Mouse (Mus musculus) heart, postnatal 0 days (tissue): ENCODE measurements at regions not wholly inside any gene's neighbourhood (a gene's known extent, or its start where the extent isn't known, plus 50 kb on each side); places are given as distances from the start of the nearest gene placed in this dataset.

ENCODE experiments used
- ATAC-seq: fragments of 200-750 bp; cut with Nextera tagmentation; 2 replicates; pipeline ENCODE4 v1.8.0; 2017; ENCODE audit warnings: low read depth, moderate number of reproducible peaks, moderate library complexity; ENCODE audit not compliant: insufficient read depth
- DNase-seq: peaks from one replicate; pipeline ENCODE4 v3.0.0-alpha.2; 2016; ENCODE audit warnings: low spot score
- H3K27ac ChIP-seq: fragments of 300-500 bp; sonication (generic); 2 replicates; pipeline ENCODE4 v1.5.1; 2014; ENCODE audit warnings: low read depth, mild to moderate bottlenecking
- H3K27me3 ChIP-seq: fragments of 300-500 bp; sonication (generic); 2 replicates; pipeline ENCODE4 v1.6.1; 2014; ENCODE audit warnings: low read length, mixed read lengths; ENCODE audit not compliant: control insufficient read depth, insufficient read depth
- H3K36me3 ChIP-seq: fragments of 300-500 bp; sonication (generic); replicated peaks from 2 replicates; pipeline ENCODE4 v1.6.1; 2014; ENCODE audit warnings: low read length, mixed read lengths; ENCODE audit not compliant: control insufficient read depth, insufficient read depth
- H3K4me1 ChIP-seq: fragments of 300-500 bp; sonication (generic); 2 replicates; pipeline ENCODE4 v1.6.1; 2014; ENCODE audit warnings: antibody characterized with exemption; ENCODE audit not compliant: control insufficient read depth, insufficient read depth
- H3K4me2 ChIP-seq: fragments of 300-500 bp; sonication (generic); 2 replicates; pipeline ENCODE4 v1.6.1; 2014; ENCODE audit warnings: low read depth, mild to moderate bottlenecking, low read length, moderate library complexity
- H3K4me3 ChIP-seq: fragments of 300-500 bp; sonication (generic); 2 replicates; pipeline ENCODE4 v1.5.1; 2014; ENCODE audit warnings: low read depth, low read length
- H3K9ac ChIP-seq: fragments of 300-500 bp; sonication (generic); replicated peaks from 2 replicates; pipeline ENCODE4 v1.6.1; 2014; ENCODE audit warnings: low read depth, low read length, mixed read lengths
- H3K9me3 ChIP-seq: fragments of 300-500 bp; sonication (generic); replicated peaks from 2 replicates; pipeline ENCODE4 v1.6.1; 2016; ENCODE audit warnings: low read length; ENCODE audit not compliant: control insufficient read depth
- CTCF ChIP-seq: IDR thresholded peaks from 2 replicates; pipeline ENCODE4 v1.5.1; 2016; ENCODE audit warnings: antibody characterized with exemption, control low read depth, low read depth
- EP300 ChIP-seq: IDR thresholded peaks from 2 replicates; pipeline ENCODE4 v1.6.1; 2016; ENCODE audit warnings: antibody characterized with exemption, low read depth
- WGBS: fragments of 180-500 bp; shearing (Covaris S2); extraction: QIAGEN DNeasy Blood & Tissue Kit; methylation state at CpG from one replicate; pipeline ENCODE4 v1.1.7; 2014; 5-methylcytosine and 5-hydroxymethylcytosine counted together

- Histone ChIP-seq H3K27me3 (no peaks in the 10 kb centered on the region), H3K4me1 (no peaks in the 10 kb centered on the region), H3K9ac (no peak overlapping the region), H3K27ac (no peak overlapping the region), H3K9me3 (no peaks in the 10 kb centered on the region), H3K4me2 (no peak overlapping the region), H3K36me3 (no peaks in the 10 kb centered on the region), H3K4me3 (no peak overlapping the region)
- DNase-seq (no peak), ATAC-seq (no peak)
- TF ChIP-seq CTCF = no peak
- TF ChIP-seq EP300 = no peak
- WGBS = 84% methylated on average over 9 of the region's 9 CpGs
These were observed 119.8 kb downstream of the Psat1 start for GRCm38 (mm10) chr19:15827120-15827989.

GRCm38 (mm10) chr19:15823688-15824371 is 123.3 kb downstream of the Psat1 start:
- Histone ChIP-seq H3K4me3 (no peak overlapping the region), H3K9ac (no peak overlapping the region), H3K27me3 (no peaks in the 10 kb centered on the region), H3K4me2 (no peak overlapping the region), H3K27ac (no peak overlapping the region), H3K9me3 (no peaks in the 10 kb centered on the region), H3K4me1 (no peaks in the 10 kb centered on the region), H3K36me3 (no peaks in the 10 kb centered on the region)
- DNase-seq (no peak), ATAC-seq (no peak)
- no peak for TF ChIP-seq EP300
- WGBS = 74% methylated on average over 6 of the region's 6 CpGs

- whole genome bisulfite sequencing = 67% methylated on average over 7 of the region's 7 CpGs
- no peaks in the 10 kb centered on the region for H3K9me3 ChIP-seq
- no peak for DNase-seq
These were observed 127.1 kb downstream of the Psat1 start for GRCm38 (mm10) chr19:15820020-15820419.

DNA sequence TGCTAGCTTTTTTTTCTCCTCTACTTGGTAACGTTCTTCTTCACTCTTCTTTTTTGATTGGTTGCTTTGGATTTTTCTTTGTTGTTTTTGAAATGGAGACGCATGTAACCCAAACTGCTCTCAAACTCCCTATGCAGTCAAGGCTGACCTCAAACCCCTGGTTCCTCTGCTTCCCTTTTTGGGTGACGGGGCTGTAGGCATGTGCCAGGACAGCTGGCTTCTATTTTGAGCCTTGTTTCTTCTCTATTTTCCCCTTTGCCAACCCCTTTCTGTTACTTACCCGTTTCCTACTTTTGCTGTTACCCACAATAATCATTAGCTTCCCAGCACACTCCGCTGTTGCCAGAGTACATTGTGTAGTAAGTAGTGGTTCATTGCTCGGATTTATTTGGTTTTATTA is 132.0 kb downstream of the Psat1 start:
- no peaks in the 10 kb centered on the region for H3K9me3 ChIP-seq
- no peak overlapping the region for H3K9ac ChIP-seq
- no peak for ATAC-seq
- no peaks in the 10 kb centered on the region for H3K4me1 ChIP-seq
- WGBS = 67% methylated on average over 6 of the region's 6 CpGs
- H3K36me3 ChIP-seq = no peaks in the 10 kb centered on the region
- H3K4me3 ChIP-seq = no peak overlapping the region
- H3K4me2 ChIP-seq = no peak overlapping the region
- DNase-seq = no peak
- no peaks in the 10 kb centered on the region for H3K27me3 ChIP-seq
- TF ChIP-seq EP300 (no peak), CTCF (no peak)
- no peak overlapping the region for H3K27ac ChIP-seq

More at GRCm38 (mm10) chr19:15820020-15820419, 127.1 kb downstream of the Psat1 start:
- H3K36me3 ChIP-seq = no peaks in the 10 kb centered on the region
- no peak for TF ChIP-seq EP300
- no peak for TF ChIP-seq CTCF
- no peak overlapping the region for H3K27ac ChIP-seq
- H3K9ac ChIP-seq = no peak overlapping the region
- no peaks in the 10 kb centered on the region for H3K27me3 ChIP-seq
- H3K4me2 ChIP-seq = no peak overlapping the region
- no peak overlapping the region for H3K4me3 ChIP-seq
- ATAC-seq = no peak
- no peaks in the 10 kb centered on the region for H3K4me1 ChIP-seq

DNA sequence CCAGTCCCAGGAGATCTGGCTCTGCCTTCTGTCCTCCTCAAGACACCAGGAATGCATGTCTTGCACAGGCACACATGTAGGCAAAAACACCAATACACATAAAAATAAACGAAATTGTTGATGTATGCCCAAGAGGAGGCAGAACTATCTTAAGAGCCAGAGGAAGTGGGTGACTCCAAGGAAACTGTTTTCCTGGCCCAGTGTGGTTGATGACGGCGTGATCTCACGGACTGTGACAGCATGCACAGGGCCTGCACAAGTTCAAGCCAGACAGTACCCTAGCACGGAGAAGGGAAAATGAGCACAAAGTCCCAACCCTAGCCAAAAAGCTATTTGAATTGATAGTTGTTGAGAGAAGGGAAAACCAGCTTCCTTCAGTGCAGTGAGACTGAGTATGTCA is 138.1 kb downstream of the Psat1 start:
- WGBS = 70% methylated on average over 5 of the region's 5 CpGs
- TF ChIP-seq EP300 = no peak
- no peak for TF ChIP-seq CTCF
- H3K36me3 ChIP-seq = no peaks in the 10 kb centered on the region
- H3K27me3 ChIP-seq = no peaks in the 10 kb centered on the region
- no peak overlapping the region for H3K27ac ChIP-seq
- H3K4me3 ChIP-seq = no peak overlapping the region
- no peak overlapping the region for H3K4me2 ChIP-seq
- DNase-seq = no peak
- no peaks in the 10 kb centered on the region for H3K4me1 ChIP-seq
- no peaks in the 10 kb centered on the region for H3K9me3 ChIP-seq
- H3K9ac ChIP-seq = no peak overlapping the region
- ATAC-seq = no peak
